Mouse (Mus musculus) embryo, embryonic 10 days (tissue): ENCODE measurements around the gene Unc5cl.
A peak's percentile ranks its signal among the peaks of the same experiment; 100 is the strongest.
"Not testable (repeated sequence)": the region's sequence is repeated elsewhere in the genome, so short reads cannot be mapped to it uniquely, and the experiment has no call there.

ENCODE experiments used
- DNase-seq: peaks from one replicate; pipeline ENCODE4 v3.0.0-alpha.2; 2015; ENCODE audit warnings: low spot score

The Unc5cl gene

GRCm38 (mm10) chr17:48467395-48468231 lies 12.9 kb downstream of the Unc5cl start:
- DNase-seq = peak; percentile 90

GRCm38 (mm10) chr17:48474282-48474681 lies 19.6 kb downstream of the Unc5cl start:
- not testable (repeated sequence) for DNase-seq

GRCm38 (mm10) chr17:48475444-48475843 lies 20.7 kb downstream of the Unc5cl start:
- no peak for DNase-seq

GRCm38 (mm10) chr17:48479952-48480351 lies 25.3 kb downstream of the Unc5cl start:
- DNase-seq = no peak

GRCm38 (mm10) chr17:48483764-48484163 lies 29.1 kb downstream of the Unc5cl start:
- DNase-seq = no peak

GRCm38 (mm10) chr17:48484191-48484590 lies 29.5 kb downstream of the Unc5cl start:
- DNase-seq = no peak

GRCm38 (mm10) chr17:48489466-48489865 lies 34.8 kb downstream of the Unc5cl start:
- no peak for DNase-seq

GRCm38 (mm10) chr17:48492621-48493020 lies 37.9 kb downstream of the Unc5cl start:
- no peak for DNase-seq

- DNase-seq = no peak
These were observed 38.9 kb downstream of the Unc5cl start for GRCm38 (mm10) chr17:48493582-48493981.

GRCm38 (mm10) chr17:48493986-48494385 lies 39.3 kb downstream of the Unc5cl start:
- no peak for DNase-seq

- DNase-seq = no peak
These were observed 43.3 kb downstream of the Unc5cl start for GRCm38 (mm10) chr17:48497986-48498385.

- DNase-seq = no peak
These were observed 46.2 kb downstream of the Unc5cl start for GRCm38 (mm10) chr17:48500846-48501445.

GRCm38 (mm10) chr17:48505006-48505405 lies 50.3 kb downstream of the Unc5cl start:
- DNase-seq = no peak

- DNase-seq = no peak
These were observed 52.3 kb downstream of the Unc5cl start for GRCm38 (mm10) chr17:48506986-48507385.

- no peak for DNase-seq
These were observed 54.9 kb downstream of the Unc5cl start for GRCm38 (mm10) chr17:48509596-48509995.

GRCm38 (mm10) chr17:48512614-48513281 lies 58.0 kb downstream of the Unc5cl start:
- DNase-seq = peak; percentile 64

GRCm38 (mm10) chr17:48514613-48515012 lies 59.9 kb downstream of the Unc5cl start:
- DNase-seq = no peak

GRCm38 (mm10) chr17:48519046-48519445 lies 64.3 kb downstream of the Unc5cl start:
- DNase-seq = no peak

- DNase-seq = no peak
These were observed 65.7 kb downstream of the Unc5cl start for GRCm38 (mm10) chr17:48520352-48520751.

GRCm38 (mm10) chr17:48523056-48523455 lies 68.4 kb downstream of the Unc5cl start:
- no peak for DNase-seq

- DNase-seq = no peak
These were observed 79.4 kb downstream of the Unc5cl start for GRCm38 (mm10) chr17:48533844-48534705.

- DNase-seq = peak; percentile 51
These were observed 83.6 kb downstream of the Unc5cl start for GRCm38 (mm10) chr17:48538328-48538727.
